Mouse (Mus musculus) thymus, postnatal 0 days (tissue): ENCODE measurements around the gene Wnt9b. TPM values are rescaled to one million over a fixed set of nuclear protein-coding genes. Genes with fewer than 3 reads are reported as not detected.

ENCODE experiments used
- DNase-seq: peaks from one replicate; pipeline ENCODE4 v3.0.0-alpha.2; 2015; ENCODE audit warnings: low spot score
- polyA plus RNA-seq: library from polyadenylated mRNA; unstranded; fragments of >200 nt; fragmentation: Nextera tagmentation; extraction: Ambion mirVana; gene quantifications from 2 replicates; pipeline ENCODE4 v1.2.1, GENCODE M21; 2015

Gene Wnt9b
- polyA plus RNA-seq, 1 experiment from 2014 or later, result 0.03 TPM

DNA sequence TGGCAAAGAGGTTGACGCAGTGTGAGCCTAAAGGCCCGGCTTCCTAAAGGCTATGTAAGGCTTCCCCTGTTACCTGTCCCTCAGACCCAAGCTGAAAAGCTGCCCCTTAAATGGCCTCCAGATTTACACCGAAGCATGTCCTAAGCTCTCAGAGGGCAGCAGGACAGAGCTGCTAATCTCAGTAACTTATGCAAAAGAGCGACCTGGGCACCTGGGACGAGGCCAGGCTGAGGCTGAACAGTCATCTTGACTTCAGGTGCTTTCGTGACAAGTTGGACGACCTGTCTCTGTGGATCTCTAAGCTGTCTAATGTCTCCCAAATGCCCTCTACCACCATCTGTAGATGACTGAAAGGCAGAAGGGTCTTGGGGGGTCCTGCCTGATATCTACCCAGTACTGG is 17.3 kb downstream of the Wnt9b start:
- DNase-seq, result no peak

DNA sequence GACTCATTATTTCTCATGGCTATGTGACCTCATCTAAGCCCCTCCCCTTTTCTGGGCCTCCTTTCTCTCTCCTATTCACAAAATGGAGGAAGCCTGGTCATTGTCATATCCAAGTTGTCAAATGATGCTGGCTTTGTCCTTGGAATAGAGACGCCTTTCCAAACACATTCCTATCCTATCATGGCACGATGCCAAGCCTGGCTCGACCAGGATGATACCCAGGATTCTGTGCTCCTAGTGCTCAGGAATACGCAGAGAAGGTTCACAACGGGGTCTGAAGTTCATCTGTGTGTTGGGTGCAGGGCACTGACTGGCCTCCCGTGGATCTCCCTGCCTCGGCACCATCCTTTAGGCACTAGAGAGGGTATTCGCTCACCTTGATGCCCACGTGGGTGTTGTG is 18.0 kb downstream of the Wnt9b start:
- no peak for DNase-seq

DNA sequence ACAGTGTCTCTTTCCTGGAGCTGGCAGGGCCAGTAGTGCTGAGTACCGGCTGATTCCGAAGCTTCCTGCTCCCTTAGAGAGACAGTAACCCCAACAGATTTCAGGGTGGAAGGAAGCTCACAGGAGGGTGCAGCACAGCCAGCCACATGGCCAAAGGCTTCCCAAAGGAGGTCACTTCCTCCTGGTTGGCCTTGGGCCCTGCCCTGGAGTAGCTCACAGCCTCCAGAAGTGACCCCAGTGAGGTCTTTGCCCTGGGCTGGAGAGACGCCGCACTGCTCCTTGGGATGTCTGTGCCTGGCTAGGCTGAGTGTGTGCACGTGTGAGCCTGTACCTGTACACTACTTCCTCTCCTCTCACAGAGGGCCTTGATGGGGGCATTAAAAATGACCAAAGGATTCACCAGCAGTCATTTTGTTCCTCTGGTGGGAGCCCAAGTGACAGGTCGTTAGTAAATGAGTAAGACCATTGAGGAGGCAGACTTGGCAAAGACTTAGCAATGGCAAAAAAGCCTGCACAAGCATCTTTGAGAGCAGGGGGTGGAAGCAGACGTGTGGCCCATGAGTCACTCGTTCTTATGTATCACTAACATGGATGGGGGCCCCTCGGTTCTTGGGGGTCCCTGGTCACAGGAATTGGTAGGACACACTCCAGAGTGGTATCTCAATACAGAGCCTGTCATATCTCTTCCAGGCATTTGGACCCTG is 20.2 kb downstream of the Wnt9b start:
- no peak for DNase-seq

DNA sequence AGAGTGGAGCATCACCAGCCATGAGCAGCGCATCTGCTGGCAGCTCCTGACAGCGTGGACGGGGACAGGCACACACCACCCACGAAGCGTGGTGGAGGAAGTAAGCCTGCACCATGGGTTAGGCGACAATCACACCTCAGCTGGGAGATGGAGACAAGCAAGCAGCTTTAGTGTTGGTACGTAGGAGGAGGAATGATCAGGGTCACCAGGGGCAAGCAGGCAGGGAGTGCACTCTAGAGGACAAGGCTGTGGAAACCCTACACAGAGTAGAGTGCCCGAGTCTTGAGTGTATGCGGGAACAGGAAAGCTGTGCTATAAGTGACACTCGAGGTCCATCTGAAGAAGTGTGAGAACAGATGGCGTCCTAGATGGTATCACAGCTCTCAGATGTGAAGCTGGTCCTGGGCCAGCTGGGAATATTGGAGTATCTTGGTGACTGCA is 25.3 kb downstream of the Wnt9b start:
- DNase-seq, result no peak

DNA sequence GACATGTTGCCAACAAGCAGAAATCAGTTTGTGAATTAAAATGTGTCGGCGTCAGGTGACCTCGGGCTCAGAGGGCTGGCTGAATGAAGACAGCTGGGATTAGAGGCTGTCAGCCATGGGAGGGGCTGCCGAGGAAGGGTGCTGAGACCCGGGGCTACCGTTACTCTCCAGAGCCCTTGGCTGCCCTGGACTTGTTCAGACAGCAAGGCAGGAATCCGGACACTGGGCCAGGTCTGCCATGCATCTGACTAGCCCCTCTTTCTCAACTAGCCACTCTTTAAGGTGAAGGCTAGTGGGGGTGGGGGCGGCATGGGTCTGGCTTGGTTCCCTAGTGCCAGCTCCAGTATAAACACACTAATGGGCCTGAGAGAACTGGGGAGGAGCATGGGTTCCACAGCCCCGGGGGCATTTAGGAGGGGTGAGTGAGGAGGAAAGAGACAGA is 27.6 kb downstream of the Wnt9b start:
- no peak for DNase-seq

DNA sequence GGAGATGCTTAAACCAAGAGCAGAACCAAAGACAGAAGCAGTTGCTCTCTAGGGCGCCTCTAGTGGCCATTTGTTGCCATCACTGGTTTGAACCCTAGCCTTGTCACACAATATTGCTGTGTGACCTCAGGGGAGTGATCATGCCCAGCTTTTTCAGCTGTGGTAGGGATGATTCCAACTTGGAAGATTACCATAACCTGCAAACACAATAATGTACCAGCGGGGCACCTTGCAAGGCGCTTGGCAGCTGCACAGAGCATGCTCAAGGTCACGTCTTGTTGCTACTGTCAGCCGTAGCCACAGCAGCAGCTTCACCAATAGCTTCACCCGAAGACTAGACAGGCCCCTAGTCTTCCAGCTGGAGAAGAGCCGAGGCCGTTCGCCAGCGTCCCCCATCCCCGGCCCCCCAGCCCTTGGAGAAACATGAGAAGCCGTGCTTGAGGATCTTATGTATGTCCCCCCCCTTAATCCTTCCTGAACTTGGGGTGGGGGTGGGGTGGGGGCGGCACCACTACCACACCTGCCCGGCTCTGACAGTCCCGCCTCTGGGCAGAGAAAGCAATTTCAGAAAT is 28.1 kb downstream of the Wnt9b start:
- DNase-seq, result peak; percentile 19

DNA sequence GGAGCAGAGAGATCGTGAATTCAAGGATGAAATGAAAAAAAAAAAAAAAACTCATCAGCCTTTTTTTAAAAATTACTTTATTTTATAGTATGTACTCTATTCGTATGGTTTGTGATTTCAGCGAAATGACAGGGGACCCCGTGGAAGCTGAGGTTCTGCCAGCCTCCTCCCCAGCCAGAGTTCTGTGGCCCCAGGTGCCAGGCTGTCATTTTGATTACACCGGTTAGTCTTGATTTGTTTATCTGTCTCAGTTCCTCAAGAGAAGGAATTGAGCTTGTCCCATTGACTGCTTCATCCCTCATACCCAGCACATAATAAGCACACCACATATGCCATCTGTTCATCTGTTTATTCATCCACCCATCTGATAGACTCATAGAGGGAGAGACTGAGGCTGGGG is 30.2 kb downstream of the Wnt9b start:
- no peak for DNase-seq

DNA sequence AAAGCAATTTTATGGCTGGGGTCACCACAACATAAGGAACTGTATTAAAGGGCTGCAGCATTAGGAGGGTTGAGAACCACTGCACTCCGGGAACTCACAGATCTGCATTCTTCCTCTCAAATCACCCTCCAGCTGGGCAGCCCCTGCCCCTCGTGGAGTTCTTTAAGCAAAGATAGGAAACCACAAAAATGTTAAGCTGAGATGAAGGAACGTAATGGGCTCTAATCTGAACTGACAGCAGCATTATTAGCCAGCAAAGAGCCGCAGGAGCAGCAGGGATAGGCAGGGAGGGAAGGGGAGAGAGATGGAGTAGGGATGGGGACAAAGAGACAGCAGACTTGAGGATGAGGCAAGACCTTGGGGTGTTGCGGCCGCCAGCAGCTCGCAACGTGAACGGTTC is 32.6 kb downstream of the Wnt9b start:
- no peak for DNase-seq

DNA sequence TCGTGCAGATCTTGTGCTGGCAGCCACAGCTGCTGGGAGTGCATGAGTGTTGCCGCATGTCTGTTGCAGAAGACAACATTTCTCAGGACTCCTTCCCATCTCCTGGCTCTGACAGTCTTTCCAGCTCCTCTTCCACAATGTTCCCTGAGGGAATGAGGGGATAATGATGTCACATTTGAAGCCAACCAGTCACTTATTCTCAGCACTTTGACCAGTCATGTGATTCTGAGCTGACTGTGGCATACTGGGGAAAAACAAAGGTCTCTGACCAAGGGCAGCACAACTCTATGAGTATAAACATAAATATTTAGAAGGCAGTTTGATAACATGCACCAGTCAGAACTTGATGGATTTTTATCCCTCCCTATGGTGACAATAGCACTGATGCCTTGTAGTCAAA is 35.5 kb downstream of the Wnt9b start:
- no peak for DNase-seq

DNA sequence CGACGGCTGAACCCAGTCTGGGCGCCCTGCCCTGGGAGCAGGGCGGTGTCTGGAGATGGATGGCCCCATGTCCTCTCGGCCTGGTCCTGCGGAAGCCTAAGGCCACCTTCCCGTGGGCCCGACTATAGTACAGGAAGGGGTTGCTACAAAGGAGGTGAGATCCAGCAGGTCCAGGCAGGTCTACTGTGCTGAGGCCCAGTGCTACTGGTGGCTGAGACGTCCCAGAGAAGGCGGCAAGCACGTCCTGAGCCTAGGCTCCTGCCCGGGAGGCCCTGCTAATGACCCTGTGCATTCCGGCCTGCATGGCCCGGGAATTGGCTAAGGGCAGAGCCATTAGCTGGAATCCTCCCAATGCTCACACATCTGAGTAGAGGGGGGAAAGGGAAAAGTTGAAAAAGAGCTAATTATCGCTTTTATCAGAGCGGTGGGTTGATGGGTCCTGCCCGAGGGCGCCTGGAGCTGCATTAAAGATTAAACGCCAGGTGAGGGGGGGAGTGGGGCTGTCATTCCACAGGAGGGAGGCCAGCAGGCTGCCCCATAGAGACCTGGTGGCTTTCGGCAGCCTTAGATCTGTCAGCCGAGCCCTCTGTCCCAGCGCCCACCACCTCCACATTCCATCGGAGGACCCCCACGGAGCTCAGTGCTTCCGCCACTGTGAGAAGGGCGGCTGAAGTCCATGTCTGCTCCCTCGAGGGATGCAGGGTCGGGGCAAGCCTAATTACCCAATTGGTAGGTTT is 37.6 kb downstream of the Wnt9b start:
- DNase-seq, result no peak

DNA sequence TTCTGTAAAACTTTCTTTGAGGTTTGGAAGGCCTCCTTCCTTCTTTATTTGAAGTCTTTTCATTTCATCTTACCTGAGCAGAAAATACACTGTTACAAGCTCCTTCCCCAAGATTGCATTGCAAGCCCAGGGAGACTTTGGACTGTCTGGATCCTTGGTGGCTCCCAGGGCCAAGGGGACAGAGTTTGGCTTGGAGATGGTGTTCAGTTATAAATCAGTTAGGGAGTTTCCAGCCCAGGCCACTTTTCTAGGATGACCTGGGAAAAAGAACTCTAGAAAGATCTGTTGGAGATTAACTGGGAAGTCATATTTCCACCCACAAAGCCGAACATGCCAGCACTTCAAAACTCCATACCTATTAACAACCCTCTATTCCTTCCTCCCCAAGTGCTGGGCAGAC is 39.6 kb downstream of the Wnt9b start:
- no peak for DNase-seq

DNA sequence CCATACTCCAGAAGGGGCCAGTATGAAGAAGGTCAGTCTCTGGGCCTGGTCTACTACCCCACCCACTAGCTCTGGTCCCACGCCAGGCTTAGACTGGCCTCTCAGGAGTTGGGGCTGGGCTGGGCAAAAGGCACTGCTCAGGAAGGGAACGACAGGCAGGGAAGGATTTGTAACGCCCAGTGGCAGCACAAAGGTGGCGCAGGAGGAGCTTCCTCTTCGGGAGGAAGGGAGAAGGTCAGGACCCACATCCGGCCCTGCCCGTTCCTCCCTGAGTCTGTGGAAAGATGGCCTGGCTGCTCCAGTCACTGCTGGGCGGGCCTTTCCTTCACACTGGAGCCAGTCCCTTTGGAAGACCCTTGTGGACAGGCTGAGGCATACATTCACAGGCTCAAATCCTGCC is 42.6 kb downstream of the Wnt9b start:
- no peak for DNase-seq

DNA sequence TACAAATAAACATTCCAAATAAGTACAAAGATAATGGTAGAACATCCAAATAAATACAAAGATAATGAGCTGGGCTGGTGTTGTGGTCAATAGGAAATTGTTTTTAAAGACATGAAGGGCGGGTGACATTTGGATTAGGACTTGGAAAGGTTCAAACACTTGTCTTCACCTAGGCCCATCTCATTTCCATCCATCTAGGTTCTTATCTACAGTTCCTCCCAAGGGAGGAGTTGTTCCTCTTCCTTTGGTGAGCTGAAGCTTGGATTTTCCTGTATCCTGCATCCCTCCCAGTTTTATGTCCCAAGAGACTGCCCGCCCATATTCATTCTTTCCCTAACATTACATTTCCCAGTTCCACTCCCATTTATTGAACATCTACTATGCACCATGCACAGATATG is 51.4 kb downstream of the Wnt9b start:
- no peak for DNase-seq

DNA sequence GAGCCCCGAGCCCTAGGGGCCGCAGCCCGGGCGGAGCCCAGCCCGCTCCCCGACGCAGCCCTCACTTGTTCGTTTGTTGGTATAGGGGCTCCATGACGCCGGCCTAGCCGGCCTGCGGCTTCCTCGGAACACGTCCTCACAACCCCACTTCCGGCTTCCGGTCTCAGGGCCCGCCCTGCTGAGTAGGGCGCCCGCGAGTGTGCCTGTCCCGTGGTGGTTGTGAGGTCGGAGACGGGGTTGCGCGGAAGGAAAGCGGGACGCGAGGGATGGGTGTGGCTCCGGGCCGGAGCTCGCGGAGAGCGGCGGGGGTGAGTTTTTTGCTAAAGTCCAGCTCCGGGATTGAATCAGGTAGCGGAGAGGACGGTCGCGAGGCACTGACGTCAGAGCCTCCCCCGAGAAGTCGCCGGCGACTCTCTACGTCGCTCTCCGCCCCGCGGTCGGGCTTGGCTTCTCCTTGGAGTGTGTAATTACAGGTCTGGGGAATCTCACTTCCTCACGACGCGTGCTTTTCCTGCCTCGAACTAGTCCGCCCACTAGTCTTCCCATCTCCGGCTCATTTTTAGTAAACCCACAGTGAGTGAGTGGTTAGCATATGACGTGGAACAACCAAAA is 52.0 kb downstream of the Wnt9b start, which contains the start of gene Gosr2:
Gene Gosr2, minus strand, starts transcription at position 334 of the 612 bp plus-strand sequence.
- peak; percentile 94 for DNase-seq

DNA sequence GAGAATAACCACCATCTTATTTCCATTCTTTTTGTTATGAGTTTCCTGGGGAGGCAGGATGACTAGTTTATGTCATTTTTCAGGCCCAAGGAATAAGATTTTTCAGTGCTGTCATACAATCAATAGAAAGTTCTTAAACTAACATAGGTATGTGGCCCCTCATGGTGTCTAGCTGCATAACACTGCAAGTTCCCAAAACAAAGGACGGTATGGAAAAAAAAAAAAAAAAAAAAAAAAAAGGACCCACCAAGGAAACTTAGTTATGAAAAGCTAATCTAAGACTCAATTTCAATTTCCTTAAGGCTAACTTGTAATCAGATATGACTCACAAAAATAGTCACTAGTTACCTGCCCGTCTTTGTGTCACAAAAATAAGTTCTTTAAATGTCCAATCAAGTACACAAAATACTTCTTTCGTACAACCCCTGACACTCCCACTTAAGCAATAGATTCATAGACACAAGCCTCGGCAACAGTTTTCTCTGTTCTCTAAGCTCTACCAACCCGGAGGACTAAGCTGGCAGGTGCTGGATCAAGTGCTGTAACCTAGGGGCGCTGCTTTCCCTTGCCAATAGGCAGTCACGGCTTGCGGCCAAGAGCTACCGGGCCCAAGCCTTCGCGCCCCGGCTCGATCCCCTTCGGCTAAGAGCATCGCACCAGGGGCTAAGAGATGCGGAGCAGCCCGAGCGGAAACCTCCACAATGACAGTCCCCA is 52.6 kb downstream of the Wnt9b start:
- no peak for DNase-seq

DNA sequence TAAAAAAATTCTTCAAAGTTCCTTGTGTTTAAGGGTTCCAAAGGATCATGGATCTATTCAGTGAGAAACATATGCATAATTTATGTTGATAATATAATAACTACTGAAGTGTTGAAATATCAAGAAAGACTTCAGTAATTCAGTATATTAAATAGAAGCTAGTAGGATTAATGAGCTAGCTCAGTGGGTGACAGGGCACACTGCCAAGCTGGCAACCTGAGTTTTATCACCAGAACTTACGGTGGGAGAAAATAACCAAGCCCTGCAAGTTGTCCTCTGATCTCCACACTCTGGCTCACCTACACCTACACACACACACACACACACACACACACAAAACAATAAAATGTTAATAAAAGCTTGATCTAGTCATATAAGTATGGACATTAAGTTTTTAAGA is 56.4 kb downstream of the Wnt9b start:
- DNase-seq, result no peak

DNA sequence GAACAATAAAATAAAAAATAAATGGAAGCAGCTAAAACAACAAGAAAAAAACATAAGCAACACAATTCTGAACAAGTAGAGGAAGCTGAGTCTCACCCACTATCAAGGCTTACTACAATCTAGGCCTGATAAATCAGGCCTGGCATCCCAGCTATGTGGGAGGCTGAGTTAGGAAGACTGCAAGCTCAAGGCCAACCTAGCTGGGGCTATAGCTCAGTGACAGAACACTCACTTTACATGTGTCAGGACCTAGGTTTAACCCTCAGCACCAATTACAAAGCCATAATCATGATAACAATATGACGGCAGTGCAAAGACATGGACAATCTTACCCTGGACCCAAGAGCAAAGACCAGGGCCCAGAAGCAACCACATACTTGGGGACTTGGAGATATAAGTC is 58.6 kb downstream of the Wnt9b start:
- DNase-seq, result no peak

DNA sequence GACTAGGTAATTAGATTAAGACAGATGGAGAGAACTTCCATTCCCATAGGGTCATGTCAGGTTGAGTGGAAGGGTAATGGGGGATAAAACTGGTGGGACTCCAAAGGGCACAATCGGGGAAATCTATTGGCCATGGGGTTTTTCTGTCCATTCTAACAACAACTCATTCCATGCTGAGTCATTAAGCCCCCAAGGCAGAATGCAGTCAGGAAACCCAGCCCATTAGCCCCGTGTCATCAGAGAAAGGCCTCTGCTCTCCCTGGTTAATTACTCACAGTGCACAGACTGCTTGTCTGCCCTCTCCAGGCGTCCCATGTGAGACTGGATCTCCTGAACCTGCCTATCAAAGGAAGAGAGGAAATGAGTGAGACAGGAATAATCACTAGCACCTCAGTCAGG is 60.6 kb downstream of the Wnt9b start:
- DNase-seq, result no peak

DNA sequence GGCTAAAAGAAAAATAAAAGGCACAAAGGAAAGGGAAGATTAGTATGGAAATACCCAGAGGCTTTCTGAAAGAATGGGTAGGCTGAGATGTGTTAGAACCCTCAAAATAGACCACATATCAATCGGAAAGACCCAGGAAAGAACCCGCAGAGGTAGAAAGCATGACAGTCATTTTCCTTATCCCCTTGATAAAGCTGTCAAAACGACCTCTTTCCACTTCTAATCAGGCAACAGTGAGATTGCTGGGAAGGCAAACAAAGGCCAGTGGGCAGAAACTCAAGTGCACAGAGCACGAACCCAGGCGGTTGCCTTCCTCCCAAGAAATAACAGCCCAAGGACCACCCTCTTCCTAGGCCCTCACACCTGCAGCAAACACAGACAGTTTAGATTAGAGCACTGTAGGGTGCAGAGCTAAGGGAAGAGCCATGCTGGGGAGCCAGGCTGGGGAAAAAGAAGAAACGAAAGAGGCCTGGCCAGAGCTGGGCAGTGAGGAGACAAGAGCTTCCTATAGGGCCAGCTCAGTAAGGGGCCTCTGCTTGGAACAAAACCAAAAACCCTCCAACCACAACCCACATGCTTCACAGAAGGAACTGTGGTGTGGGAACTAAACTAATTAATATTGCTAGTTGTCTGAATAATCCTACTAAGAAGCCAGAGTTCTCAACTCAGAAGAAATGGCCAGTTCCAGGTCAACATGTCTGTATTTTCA is 61.2 kb downstream of the Wnt9b start:
- DNase-seq, result no peak

DNA sequence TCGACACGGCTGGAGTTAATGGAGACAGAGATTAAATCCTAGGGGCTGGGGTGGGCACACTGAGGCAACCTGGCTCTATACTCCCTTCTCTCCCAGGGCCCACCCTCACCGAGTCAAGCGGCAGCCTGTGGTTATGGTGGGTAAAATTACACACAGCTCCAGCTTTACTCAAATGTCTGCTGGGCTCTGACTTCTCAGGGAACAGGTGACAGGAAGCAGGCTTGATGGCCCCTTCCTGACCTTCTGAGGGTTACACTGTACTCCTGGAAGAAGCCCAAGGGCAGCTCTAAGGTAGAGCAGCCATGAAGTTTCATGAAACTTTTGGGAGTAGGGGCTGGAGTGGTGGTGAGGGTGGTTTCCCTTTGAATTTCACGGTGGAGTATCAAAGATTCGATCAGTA is 62.9 kb downstream of the Wnt9b start:
- peak; percentile 35 for DNase-seq

DNA sequence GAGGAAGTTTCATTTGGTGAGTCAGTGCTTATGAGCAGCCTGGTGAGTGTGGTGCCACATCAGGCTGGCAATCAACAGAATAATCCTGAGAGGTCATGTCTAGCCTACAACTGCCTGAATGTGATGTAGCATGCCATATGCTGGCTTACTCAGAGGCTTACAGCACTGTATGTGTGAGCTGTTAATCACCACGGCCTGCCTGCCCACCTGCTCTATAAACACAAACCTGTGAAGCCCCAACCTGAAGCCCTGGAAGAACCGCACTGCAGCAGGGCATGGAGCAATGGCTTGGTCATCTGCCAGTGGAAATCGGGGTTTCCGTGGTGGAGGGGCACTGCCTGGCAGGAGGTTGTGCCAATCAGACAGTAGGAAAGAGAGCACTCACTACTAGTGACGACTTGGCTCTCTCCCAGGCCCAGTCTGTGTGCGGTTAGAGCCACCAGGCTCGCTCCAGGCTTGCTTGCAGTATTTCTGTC is 64.3 kb downstream of the Wnt9b start:
- DNase-seq, result no peak
